Mouse (Mus musculus) limb, embryonic 12.5 days (tissue): ENCODE results near the gene Bmt2. TPM values are rescaled to one million over a fixed set of nuclear protein-coding genes. Genes with fewer than 3 reads are reported as not detected.
A peak's percentile ranks its signal among the peaks of the same experiment; 100 is the strongest.

Experiments
- ATAC-seq: fragments of 200-750 bp; cut with Nextera tagmentation; 2 replicates; pipeline ENCODE4 v1.8.0; 2017; ENCODE audit warnings: low read depth, moderate TSS enrichment; ENCODE audit not compliant: insufficient number of reproducible peaks, insufficient read depth, low FRiP score, low TSS enrichment
- H3K27ac ChIP-seq: fragments of 300-500 bp; sonication (generic); 2 replicates; pipeline ENCODE4 v1.5.1; 2016; ENCODE audit warnings: mild to moderate bottlenecking, moderate library complexity
- H3K27me3 ChIP-seq: fragments of 300-500 bp; sonication (generic); 2 replicates; pipeline ENCODE4 v1.6.1; 2016; ENCODE audit warnings: mild to moderate bottlenecking, moderate library complexity
- H3K36me3 ChIP-seq: fragments of 300-500 bp; sonication (generic); 2 replicates; pipeline ENCODE4 v1.6.1; 2016; ENCODE audit warnings: mild to moderate bottlenecking, moderate library complexity
- H3K4me1 ChIP-seq: fragments of 300-500 bp; sonication (generic); replicated peaks from 2 replicates; pipeline ENCODE4 v1.6.1; 2016
- H3K4me2 ChIP-seq: fragments of 300-500 bp; sonication (generic); 2 replicates; pipeline ENCODE4 v1.6.1; 2016; ENCODE audit warnings: mild to moderate bottlenecking, moderate library complexity
- H3K4me3 ChIP-seq: fragments of 300-500 bp; sonication (generic); replicated peaks from 2 replicates; pipeline ENCODE4 v1.5.1; 2016; ENCODE audit warnings: mild to moderate bottlenecking
- H3K9ac ChIP-seq: fragments of 300-500 bp; sonication (generic); replicated peaks from 2 replicates; pipeline ENCODE4 v1.6.1; 2016; ENCODE audit warnings: mild to moderate bottlenecking, moderate library complexity
- H3K9me3 ChIP-seq: fragments of 300-500 bp; sonication (generic); 2 replicates; pipeline ENCODE4 v1.6.1; 2016; ENCODE audit warnings: mild to moderate bottlenecking, moderate library complexity
- WGBS: fragments of 180-500 bp; shearing (Covaris S2); methylation state at CpG from one replicate; pipeline ENCODE4 v1.1.7; 2016; 5-methylcytosine and 5-hydroxymethylcytosine counted together
- polyA plus RNA-seq: library from polyadenylated mRNA; unstranded; fragments of >200 nt; fragmentation: Nextera tagmentation; extraction: Ambion mirVana; gene quantifications from 2 replicates; pipeline ENCODE4 v1.2.1, GENCODE M21; 2016

Bmt2 gene
- polyA plus RNA-seq, result 23.7 and 25.5 TPM in 2 replicates

DNA sequence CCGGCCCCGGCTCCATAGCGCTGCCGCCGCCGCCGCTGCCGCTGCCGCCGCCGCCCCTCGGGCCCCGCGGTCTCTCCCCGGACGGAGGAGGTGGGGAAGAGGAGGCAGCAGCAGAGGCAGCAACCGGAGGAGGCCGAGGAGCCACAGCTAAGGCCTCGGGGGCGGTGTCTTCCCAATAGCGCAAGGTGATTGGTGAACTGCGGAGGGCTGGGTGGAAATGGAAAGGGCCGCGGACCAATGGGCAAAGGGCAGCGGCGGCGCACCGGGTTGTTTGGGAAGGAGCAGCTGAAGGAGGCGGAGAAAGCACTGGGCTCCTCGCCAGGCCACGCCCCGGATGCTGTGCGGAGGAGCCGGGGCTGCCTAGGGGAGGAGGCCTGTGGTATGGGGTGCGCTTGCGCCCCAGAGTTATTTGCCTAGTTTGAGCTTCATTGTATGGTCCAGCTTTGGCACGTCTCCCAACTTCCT, at the start of gene Bmt2:
Bmt2 (minus strand) TSS at position 149 of the 465 bp plus-strand sequence.
- Histone ChIP-seq H3K4me1 (peaks cover 3% of the 10 kb centered on the region), H3K4me3 (peak within 1 kb of the TSS; percentile 92), H3K4me2 (peak within 1 kb of the TSS; percentile 63), H3K9ac (peak within 1 kb of the TSS; percentile 95), H3K27me3 (no peaks in the 10 kb centered on the region), H3K9me3 (no peaks in the 10 kb centered on the region), H3K27ac (peak within 1 kb of the TSS; percentile 97), H3K36me3 (peaks cover 3% of the 10 kb centered on the region; the same call in 1 of the 2 replicates)
- peak; percentile 99 for ATAC-seq
- under 1% methylated on average over 37 of the region's 37 CpGs for WGBS

DNA sequence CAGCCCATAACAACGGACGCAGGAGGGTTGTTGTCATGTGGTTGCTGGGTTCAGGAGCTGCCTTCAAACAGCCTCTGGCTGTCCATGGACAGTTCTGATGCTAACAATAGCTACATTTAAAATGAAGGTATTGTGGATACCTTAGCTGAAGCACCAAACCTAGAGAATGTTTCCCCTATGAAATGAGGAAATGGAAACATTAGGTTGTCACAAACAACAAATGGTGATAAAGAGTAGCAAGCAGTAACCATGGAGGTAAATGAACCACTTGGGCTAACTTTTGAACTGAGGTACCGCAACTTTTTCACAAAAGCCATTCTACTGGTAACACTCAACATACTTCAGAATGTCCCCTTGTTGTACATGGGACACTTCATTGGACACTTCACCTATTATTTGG, 44.4 kb upstream of the Bmt2 start:
- 89% methylated on average over 3 of the region's 3 CpGs for WGBS
- no peak for ATAC-seq
- no peak overlapping the region for H3K4me3 ChIP-seq
- H3K27ac ChIP-seq, result no peak overlapping the region
- no peaks in the 10 kb centered on the region for H3K36me3 ChIP-seq
- H3K4me2 ChIP-seq, result no peak overlapping the region
- no peak overlapping the region for H3K9ac ChIP-seq
- H3K9me3 ChIP-seq, result no peaks in the 10 kb centered on the region
- H3K4me1 ChIP-seq, result no peaks in the 10 kb centered on the region
- H3K27me3 ChIP-seq, result no peaks in the 10 kb centered on the region

DNA sequence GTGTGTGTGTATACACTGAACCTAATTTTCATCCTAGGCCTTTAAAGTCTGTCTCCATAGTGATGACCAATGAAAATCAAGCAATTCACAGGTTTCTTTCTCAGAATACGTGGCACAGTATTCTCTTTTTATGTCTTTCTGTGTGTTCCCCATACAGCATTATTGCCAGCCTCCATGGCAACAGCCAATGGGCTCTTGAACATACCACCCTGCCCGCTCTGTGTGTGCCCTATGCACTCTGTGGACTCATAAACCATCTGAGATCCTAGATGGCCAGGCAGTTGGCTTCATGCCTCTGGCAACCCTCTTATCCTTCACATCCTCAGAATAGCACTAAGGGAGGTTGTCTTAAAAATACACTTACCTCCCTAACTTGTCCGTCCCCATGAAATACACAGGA, 37.1 kb upstream of the Bmt2 start:
- Histone ChIP-seq H3K4me3 (no peak overlapping the region), H3K27ac (no peak overlapping the region), H3K4me2 (no peak overlapping the region), H3K9ac (no peak overlapping the region), H3K36me3 (no peaks in the 10 kb centered on the region), H3K9me3 (no peaks in the 10 kb centered on the region), H3K4me1 (no peaks in the 10 kb centered on the region), H3K27me3 (no peaks in the 10 kb centered on the region)
- WGBS, result 87% methylated on average over 3 of the region's 3 CpGs
- no peak for ATAC-seq

DNA sequence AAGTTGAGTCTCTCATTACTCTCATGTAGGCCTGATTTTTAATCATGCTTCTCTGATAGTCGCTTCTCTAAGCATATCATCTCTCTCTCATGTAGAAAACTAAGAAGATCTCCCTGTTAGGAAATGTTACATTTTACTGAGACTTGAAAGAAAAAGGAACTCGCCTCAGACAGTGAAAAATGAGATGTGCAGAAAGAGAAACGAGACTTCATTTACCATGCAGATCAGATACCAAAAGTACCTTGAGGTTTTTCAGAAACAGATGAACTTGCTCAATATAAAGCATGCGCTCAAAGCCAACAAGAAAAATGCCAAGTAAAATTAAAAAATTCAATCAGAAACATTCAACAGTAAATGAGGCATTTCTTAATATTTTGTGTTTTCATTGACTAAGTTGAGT, 19.1 kb upstream of the Bmt2 start:
- Histone ChIP-seq H3K9ac (no peak overlapping the region), H3K9me3 (no peaks in the 10 kb centered on the region), H3K27me3 (no peaks in the 10 kb centered on the region), H3K36me3 (no peaks in the 10 kb centered on the region), H3K4me2 (no peak overlapping the region), H3K4me1 (no peaks in the 10 kb centered on the region), H3K27ac (no peak overlapping the region), H3K4me3 (no peak overlapping the region)
- ATAC-seq, result no peak
- WGBS, result 80% methylated on average over 4 of the region's 4 CpGs

DNA sequence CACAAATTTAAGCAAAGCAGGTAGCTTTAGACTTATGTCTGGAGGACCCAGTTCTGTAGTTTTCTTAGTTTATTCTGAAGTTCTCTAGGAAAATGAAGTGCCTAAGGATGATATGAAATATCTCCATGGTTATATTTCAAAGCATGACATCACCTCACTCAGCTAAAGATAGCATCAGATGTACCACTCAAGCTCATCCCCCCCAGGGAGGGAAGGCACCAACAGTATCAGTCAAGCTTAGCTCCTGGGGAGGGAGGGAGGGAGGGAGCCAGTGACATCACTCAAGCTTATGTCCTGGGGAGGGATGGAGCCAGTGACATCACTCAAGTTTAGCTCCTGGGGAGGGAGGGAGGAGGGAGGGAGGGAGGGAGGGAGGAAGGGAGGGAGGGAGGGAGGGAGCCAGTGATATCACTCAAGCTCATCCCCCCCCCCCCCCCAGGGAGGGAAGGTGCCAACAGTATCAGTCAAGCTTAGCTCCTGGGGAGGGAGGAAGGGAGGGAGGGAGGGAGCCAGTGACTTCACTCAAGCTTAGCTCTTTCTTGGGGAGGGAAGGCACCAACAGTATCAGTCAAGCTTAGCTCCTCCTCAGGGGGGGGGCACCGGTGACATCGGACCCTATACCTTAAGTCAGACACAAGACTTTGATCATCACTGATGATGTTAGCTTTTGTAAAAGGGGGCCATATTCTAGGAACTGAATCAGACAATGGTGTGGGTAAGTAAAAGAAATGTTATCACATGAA, 17.5 kb upstream of the Bmt2 start:
- no peaks in the 10 kb centered on the region for H3K36me3 ChIP-seq
- ATAC-seq, result no peak
- H3K9ac ChIP-seq, result no peak overlapping the region
- no peaks in the 10 kb centered on the region for H3K9me3 ChIP-seq
- no peak overlapping the region for H3K4me2 ChIP-seq
- no peak overlapping the region for H3K4me3 ChIP-seq
- H3K27me3 ChIP-seq, result no peaks in the 10 kb centered on the region
- no peaks in the 10 kb centered on the region for H3K4me1 ChIP-seq
- no peak overlapping the region for H3K27ac ChIP-seq
- WGBS, result 82% methylated on average over 2 of the region's 2 CpGs

DNA sequence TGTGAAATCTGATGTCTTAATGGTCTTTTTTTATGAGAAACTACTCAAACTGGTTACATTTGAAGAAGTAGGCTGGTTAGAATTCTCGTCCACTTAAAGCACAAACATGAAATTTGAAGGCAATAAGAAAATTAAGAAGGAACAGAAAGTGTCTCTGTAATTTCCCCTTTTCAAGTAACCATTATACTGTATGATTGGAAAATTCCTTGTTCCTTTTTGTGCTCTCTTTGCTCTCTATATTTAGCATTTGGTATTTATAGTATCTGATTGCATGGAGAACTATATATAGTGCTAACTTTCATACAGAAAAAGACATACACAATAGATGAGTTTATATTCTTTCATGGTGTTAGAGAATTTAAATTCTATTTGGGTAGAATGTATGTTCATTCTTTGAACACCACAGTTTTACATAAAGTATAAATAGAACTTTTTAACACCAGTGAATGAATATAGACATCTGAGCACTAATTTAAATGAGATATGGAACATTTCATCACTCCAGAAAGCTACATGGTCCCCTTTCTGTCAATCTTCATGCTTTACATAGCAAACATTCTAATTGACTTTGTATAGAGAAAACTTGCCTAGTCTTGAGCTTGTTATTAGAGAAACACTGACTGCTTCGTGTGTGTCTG, 14.0 kb upstream of the Bmt2 start:
- Histone ChIP-seq H3K4me3 (no peak overlapping the region), H3K9ac (no peak overlapping the region), H3K27ac (no peak overlapping the region), H3K36me3 (no peaks in the 10 kb centered on the region), H3K4me2 (no peak overlapping the region), H3K9me3 (no peaks in the 10 kb centered on the region), H3K4me1 (no peaks in the 10 kb centered on the region), H3K27me3 (no peaks in the 10 kb centered on the region)
- ATAC-seq, result no peak
- 70% methylated on average over 2 of the region's 2 CpGs for WGBS

DNA sequence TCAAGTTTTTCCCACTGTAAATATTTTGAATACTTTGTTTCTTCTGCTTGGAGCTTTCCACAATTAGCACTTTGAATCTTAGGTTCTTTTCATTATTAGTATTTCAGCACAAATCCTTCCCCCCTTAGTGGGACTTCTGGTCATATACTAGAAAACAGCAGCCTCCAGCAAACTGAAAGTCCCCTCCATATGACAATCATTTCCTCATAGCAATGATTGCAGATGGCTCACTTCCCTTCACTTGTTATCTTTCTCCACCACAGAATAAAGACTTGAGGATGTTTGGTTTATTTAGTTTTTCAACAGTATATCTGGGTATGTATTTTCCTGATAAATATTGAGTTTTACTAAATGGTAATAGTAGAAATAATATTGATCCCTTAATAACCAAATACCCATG, 12.6 kb upstream of the Bmt2 start:
- Histone ChIP-seq H3K9ac (no peak overlapping the region), H3K9me3 (no peaks in the 10 kb centered on the region), H3K27ac (no peak overlapping the region), H3K4me3 (no peak overlapping the region), H3K4me1 (no peaks in the 10 kb centered on the region), H3K4me2 (no peak overlapping the region), H3K36me3 (no peaks in the 10 kb centered on the region), H3K27me3 (no peaks in the 10 kb centered on the region)
- ATAC-seq, result no peak

DNA sequence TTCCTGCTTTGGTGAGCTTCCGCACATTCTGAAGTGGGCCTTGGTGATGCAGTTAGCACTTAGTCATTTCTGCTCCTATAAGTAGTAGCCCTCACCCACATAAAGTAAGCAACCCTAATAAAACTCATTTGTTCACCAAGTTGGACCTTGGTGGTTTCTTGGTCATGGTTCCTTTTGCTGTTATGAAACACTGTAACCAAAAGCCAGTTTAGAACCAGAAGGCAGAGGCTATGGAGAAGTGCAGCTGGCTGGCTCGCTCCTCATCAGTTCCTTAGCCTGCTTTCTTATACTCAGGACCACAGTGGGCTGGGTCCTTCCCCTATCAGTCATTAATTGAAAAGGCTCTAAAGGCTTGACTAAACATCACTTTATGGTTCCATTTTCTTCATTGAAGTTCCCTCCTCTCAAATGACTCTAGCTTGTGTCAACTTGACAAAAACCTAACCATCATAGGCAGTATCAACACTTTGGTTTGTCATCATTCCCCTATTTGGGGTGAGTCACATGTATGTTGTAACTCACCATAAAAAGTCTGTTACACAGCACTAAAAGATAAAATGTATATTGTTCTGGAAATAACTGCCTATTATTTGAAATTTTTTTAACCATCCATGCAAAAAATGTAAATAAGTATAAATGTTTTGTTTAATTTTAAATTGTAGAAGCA, 6.3 kb upstream of the Bmt2 start:
- ATAC-seq, result no peak
- no peak overlapping the region for H3K27ac ChIP-seq
- no peak overlapping the region for H3K9ac ChIP-seq
- WGBS, result 91% methylated on average over 2 of the region's 2 CpGs
- H3K27me3 ChIP-seq, result no peaks in the 10 kb centered on the region
- H3K36me3 ChIP-seq, result no peaks in the 10 kb centered on the region
- no peak overlapping the region for H3K4me3 ChIP-seq
- no peaks in the 10 kb centered on the region for H3K4me1 ChIP-seq
- H3K4me2 ChIP-seq, result no peak overlapping the region
- no peaks in the 10 kb centered on the region for H3K9me3 ChIP-seq

DNA sequence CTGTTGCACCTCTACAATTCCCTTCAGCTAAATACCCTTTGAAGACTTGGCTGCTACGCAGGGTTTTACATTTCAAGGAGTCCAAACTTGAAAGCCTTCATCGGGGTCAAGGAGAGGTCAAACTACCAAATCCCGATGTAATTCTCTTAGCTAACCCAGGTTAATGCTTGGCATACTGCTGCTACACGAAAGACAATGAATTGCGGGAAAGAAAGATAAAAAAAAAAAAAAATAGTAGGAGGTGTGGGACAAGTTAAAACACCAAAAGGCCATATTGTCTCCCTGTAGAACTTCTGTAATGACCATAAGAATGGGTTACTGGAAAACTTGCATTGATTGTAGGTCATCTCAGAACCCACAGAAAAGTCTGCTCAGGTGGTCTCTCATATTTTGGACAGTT, 583 bp upstream of the Bmt2 start:
- 16% methylated on average over 5 of the region's 5 CpGs for WGBS
- H3K36me3 ChIP-seq, result no peaks in the 10 kb centered on the region
- peaks cover 3% of the 10 kb centered on the region for H3K4me1 ChIP-seq
- H3K9ac ChIP-seq, result no peak overlapping the region
- peak overlapping the region; percentile 63 for H3K4me2 ChIP-seq
- peak overlapping the region; percentile 82 for H3K27ac ChIP-seq
- H3K9me3 ChIP-seq, result no peaks in the 10 kb centered on the region
- no peak for ATAC-seq
- peak overlapping the region; percentile 92 for H3K4me3 ChIP-seq
- no peaks in the 10 kb centered on the region for H3K27me3 ChIP-seq

DNA sequence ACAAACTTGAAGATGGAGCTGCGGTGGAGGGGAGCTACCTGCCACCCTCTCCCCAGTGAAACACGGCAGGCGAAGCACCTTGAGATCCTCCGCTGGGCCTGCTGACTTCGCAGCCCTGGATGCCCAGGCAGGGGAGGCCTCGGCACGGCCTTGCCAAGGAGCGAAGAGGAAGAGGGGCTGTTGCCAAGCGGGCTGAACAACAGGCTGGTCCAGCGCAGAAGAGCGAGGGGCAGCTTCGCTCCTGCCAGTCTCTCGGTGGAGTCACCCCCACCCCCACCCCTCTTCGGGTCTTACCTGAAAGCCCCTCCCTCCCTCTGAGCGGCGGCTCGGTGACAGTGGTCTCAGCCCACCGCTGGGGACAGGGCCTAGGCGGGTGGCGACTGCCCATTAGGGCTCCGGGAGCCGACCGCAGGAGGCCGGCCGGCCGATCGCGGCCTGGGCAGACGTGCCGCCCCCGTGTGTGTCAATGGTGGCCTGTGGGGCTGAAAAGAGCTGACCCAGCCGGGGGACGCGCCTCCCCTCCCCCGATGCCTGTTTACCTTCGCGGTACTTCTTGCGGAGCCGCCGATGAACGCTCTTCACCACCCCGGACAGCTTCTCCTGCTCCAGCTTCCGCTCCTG, 515 bp downstream of the Bmt2 start:
- peak overlapping the region; percentile 92 for H3K4me3 ChIP-seq
- H3K9me3 ChIP-seq, result no peaks in the 10 kb centered on the region
- WGBS, result under 1% methylated on average over 43 of the region's 43 CpGs
- peak overlapping the region; percentile 97 for H3K27ac ChIP-seq
- H3K4me2 ChIP-seq, result peak overlapping the region; percentile 63
- H3K4me1 ChIP-seq, result peaks cover 3% of the 10 kb centered on the region
- peaks cover 4% of the 10 kb centered on the region; the same call in 1 of the 2 replicates for H3K36me3 ChIP-seq
- ATAC-seq, result peak; percentile 66
- H3K9ac ChIP-seq, result peak overlapping the region; percentile 95
- no peaks in the 10 kb centered on the region for H3K27me3 ChIP-seq

DNA sequence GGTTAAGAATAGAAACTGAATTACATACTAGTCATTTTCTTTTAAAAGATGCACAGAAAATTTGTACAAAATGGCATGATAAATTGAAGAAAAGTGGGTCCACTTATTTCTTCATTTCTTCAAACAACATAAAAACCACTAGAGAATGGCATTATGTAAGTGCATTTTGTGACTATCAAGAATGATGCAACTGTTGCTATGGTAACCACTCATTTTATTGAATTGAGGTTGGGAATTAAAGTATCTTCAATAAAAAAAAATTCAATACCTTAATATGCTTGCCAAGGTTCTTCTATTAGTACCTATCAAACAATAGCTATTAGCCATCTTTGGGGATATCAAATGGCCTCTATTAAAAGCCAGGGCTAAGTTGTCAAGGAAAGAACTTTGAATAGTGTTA, 1.6 kb downstream of the Bmt2 start:
- Histone ChIP-seq H3K9me3 (no peaks in the 10 kb centered on the region), H3K4me1 (peaks cover 3% of the 10 kb centered on the region), H3K4me3 (peak overlapping the region; percentile 92), H3K27me3 (no peaks in the 10 kb centered on the region), H3K36me3 (peaks cover 4% of the 10 kb centered on the region; the same call in 1 of the 2 replicates), H3K27ac (no peak overlapping the region), H3K4me2 (peak overlapping the region; percentile 63), H3K9ac (0 out of 2 replicates have a peak overlapping the region, but pooled peaks have one; percentile 95)
- no peak for ATAC-seq
